Mouse (Mus musculus): Measurements from ENCODE around the gene Mtap.

GRCm38 (mm10) chr4:89112782-89113181, 24.1 kb upstream of the Mtap start:
- no peak for TF ChIP-seq CTCF (IDR thresholded peaks at IDR 0.05; ENCODE audit: control insufficient read depth, insufficient read depth, insufficient read length)
- TF ChIP-seq USF1 (IDR thresholded peaks at IDR 0.05; ENCODE audit: low read depth) = no peak
- TF ChIP-seq MYOD1 (IDR thresholded peaks at IDR 0.05; ENCODE audit: control insufficient read depth, insufficient read length, low read depth) = no peak
- no peak for TF ChIP-seq MYOG (IDR thresholded peaks at IDR 0.05; ENCODE audit: control insufficient read depth, extremely low read depth, insufficient read length)
- TF ChIP-seq CEBPB (IDR thresholded peaks at IDR 0.05; ENCODE audit: low read depth) = no peak

Data from C2C12 (cell line).